Mouse (Mus musculus): ENCODE measurements around the gene Erc2.

DNA sequence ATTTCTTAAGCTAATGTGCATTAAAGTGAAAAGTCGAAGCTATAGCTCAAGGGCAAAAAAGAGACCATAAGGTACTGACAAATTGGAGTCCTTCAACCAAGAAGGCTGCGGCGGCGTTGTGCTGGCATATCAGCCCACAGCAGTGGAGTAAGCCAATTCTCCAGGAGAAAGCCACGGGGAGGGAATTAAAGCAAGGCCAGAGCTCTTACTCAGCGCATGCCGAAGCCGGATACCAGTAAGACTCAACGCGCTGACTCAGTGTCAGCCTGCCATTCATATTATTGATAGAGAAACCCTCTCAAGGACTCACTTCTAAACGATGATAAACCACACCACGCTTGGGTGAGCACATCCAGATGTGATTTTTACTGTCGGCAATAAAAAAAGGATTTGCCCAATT lies 20.1 kb upstream of the Erc2 start:
- TF ChIP-seq ZC3H11A (IDR thresholded peaks at IDR 0.05; ENCODE audit: low read depth, low read length) (no peak), MAZ (IDR thresholded peaks at IDR 0.05; ENCODE audit: low read depth, low read length) (no peak), GABPA (IDR thresholded peaks at IDR 0.05; ENCODE audit: insufficient replicate concordance, low read depth, low read length) (no peak)

Data from CH12.LX (cell line).